Mouse (Mus musculus) MEL (cell line): ENCODE measurements at regions not wholly inside any gene's neighbourhood (a gene's known extent, or its start where the extent isn't known, plus 50 kb on each side); places are given as distances from the start of the nearest gene placed in this dataset.

ENCODE experiments used
- DNase-seq: peaks from one replicate; pipeline ENCODE4 v3.0.0; 2011; ENCODE audit warnings: low read depth, low spot score
- H3K27ac ChIP-seq: 2 replicates; pipeline ENCODE4 v1.5.1; 2012; ENCODE audit warnings: low read depth, mild to moderate bottlenecking, control low read depth, low read length, moderate library complexity; ENCODE audit not compliant: control insufficient read depth
- H3K27me3 ChIP-seq, 2 experiments: fragments of 150-350 bp in 1 of 2; sonication (generic) in 1 of 2; 2 replicates each; pipeline ENCODE4 v1.6.1; 2012; ENCODE audit warnings: low read length in 2 of 2, mild to moderate bottlenecking in 2 of 2, improper control_type of control experiment in 1 of 2, moderate library complexity in 1 of 2; ENCODE audit not compliant: insufficient read depth in 2 of 2, control insufficient read depth in 1 of 2
- H3K36me3 ChIP-seq, 2 experiments: 2 replicates each; pipeline ENCODE4 v1.6.1; 2012 to 2014; ENCODE audit warnings: low read length in 2 of 2, improper control_type of control experiment in 1 of 2, inconsistent platforms in 1 of 2, mild to moderate bottlenecking in 1 of 2; ENCODE audit not compliant: insufficient read depth in 2 of 2, control insufficient read depth in 1 of 2
- H3K4me1 ChIP-seq, 2 experiments: fragments of 150-350 bp in 1 of 2; sonication (generic) in 1 of 2; 2 replicates each; pipeline ENCODE4 v1.6.1; 2012; ENCODE audit warnings: low read length in 2 of 2, improper control_type of control experiment in 1 of 2, mild to moderate bottlenecking in 1 of 2; ENCODE audit not compliant: insufficient read depth in 2 of 2, control insufficient read depth in 1 of 2
- H3K4me3 ChIP-seq, 2 experiments: fragments of 150-350 bp in 1 of 2; sonication (generic) in 1 of 2; 2 replicates each; pipeline ENCODE4 v1.5.1; 2012; ENCODE audit warnings: low read depth in 2 of 2, low read length in 2 of 2, mild to moderate bottlenecking in 2 of 2, moderate library complexity in 2 of 2, control low read depth in 1 of 2, improper control_type of control experiment in 1 of 2; ENCODE audit not compliant: control insufficient read depth in 1 of 2, insufficient read depth in 1 of 2
- H3K79me2 ChIP-seq: 2 replicates; pipeline ENCODE4 v1.6.1; 2012; ENCODE audit warnings: mild to moderate bottlenecking, low read length, moderate library complexity; ENCODE audit not compliant: control insufficient read depth, poor library complexity, insufficient read depth
- H3K9ac ChIP-seq: 2 replicates; pipeline ENCODE4 v1.6.1; 2012; ENCODE audit warnings: low read depth, mild to moderate bottlenecking, control low read depth, low read length, moderate library complexity; ENCODE audit not compliant: control insufficient read depth, poor library complexity, severe bottlenecking
- H3K9me3 ChIP-seq: fragments of 150-350 bp; sonication (generic); replicated peaks from 2 replicates; pipeline ENCODE4 v1.6.1; 2012; ENCODE audit warnings: mild to moderate bottlenecking, low read length, improper control_type of control experiment, moderate library complexity; ENCODE audit not compliant: insufficient read depth
- BHLHE40 ChIP-seq: IDR thresholded peaks from 2 replicates; pipeline ENCODE4 v1.6.1; 2012; ENCODE audit warnings: low read depth, mild to moderate bottlenecking, inconsistent platforms, low read length, improper control_type of control experiment, borderline replicate concordance
- CHD1 ChIP-seq: IDR thresholded peaks from 2 replicates; pipeline ENCODE4 v1.6.1; 2012; ENCODE audit warnings: low read depth, mild to moderate bottlenecking, inconsistent platforms, low read length, improper control_type of control experiment
- CHD2 ChIP-seq: IDR thresholded peaks from 2 replicates; pipeline ENCODE4 v1.6.1; 2011; ENCODE audit warnings: low read length, improper control_type of control experiment
- CTCF ChIP-seq, 3 experiments: IDR thresholded peaks in 2 of 3; conservative IDR thresholded peaks in 1 of 3; 2 replicates each; pipeline ENCODE4 v1.5.1; 2011 to 2012; ENCODE audit warnings: low read length in 3 of 3, low read depth in 2 of 3, mild to moderate bottlenecking in 2 of 3, improper control_type of control experiment in 1 of 3, inconsistent platforms in 1 of 3, mixed read lengths in 1 of 3, moderate library complexity in 1 of 3; ENCODE audit not compliant: control insufficient read depth in 1 of 3, insufficient read depth in 1 of 3, poor library complexity in 1 of 3, severe bottlenecking in 1 of 3
- ELF1 ChIP-seq: IDR thresholded peaks from 2 replicates; pipeline ENCODE4 v1.6.1; 2014; ENCODE audit warnings: low read depth, mild to moderate bottlenecking, inconsistent platforms, low read length, improper control_type of control experiment, moderate library complexity
- GABPA ChIP-seq: IDR thresholded peaks from 2 replicates; pipeline ENCODE4 v1.6.1; 2012; ENCODE audit warnings: low read depth, mild to moderate bottlenecking, inconsistent platforms, low read length, improper control_type of control experiment, moderate library complexity
- HCFC1 ChIP-seq: IDR thresholded peaks from 2 replicates; pipeline ENCODE4 v1.6.1; 2012; ENCODE audit warnings: low read depth, mild to moderate bottlenecking, inconsistent platforms, low read length, improper control_type of control experiment, moderate library complexity
- MAFK ChIP-seq: IDR thresholded peaks from 2 replicates; pipeline ENCODE4 v1.6.1; 2011; ENCODE audit warnings: low read depth, mild to moderate bottlenecking, low read length, improper control_type of control experiment, borderline replicate concordance
- MEF2A ChIP-seq: IDR thresholded peaks from 2 replicates; pipeline ENCODE4 v1.6.1; 2014; ENCODE audit warnings: low read depth, mild to moderate bottlenecking, inconsistent platforms, low read length, improper control_type of control experiment; ENCODE audit not compliant: poor library complexity, insufficient replicate concordance, severe bottlenecking; ENCODE audit errors: extremely low read depth
- MYC ChIP-seq: IDR thresholded peaks from 2 replicates; pipeline ENCODE4 v1.6.1; 2011; ENCODE audit warnings: low read depth, mild to moderate bottlenecking, low read length, improper control_type of control experiment, moderate library complexity
- NELFE ChIP-seq: IDR thresholded peaks from 2 replicates; pipeline ENCODE4 v1.6.1; 2011; ENCODE audit warnings: low read depth, low read length, improper control_type of control experiment
- POLR2A ChIP-seq, 2 experiments: IDR thresholded peaks; 2 replicates each; pipeline ENCODE4 v1.6.1; 2011 to 2012; ENCODE audit warnings: low read length in 2 of 2, mild to moderate bottlenecking in 2 of 2, control low read depth in 1 of 2, improper control_type of control experiment in 1 of 2, low read depth in 1 of 2, moderate library complexity in 1 of 2; ENCODE audit not compliant: control insufficient read depth in 1 of 2, insufficient read depth in 1 of 2, poor library complexity in 1 of 2
- POLR2AphosphoS2 ChIP-seq: IDR thresholded peaks from 2 replicates; pipeline ENCODE4 v1.6.1; 2011; ENCODE audit warnings: low read length, improper control_type of control experiment
- RAD21 ChIP-seq: IDR thresholded peaks from 2 replicates; pipeline ENCODE4 v1.6.1; 2011; ENCODE audit warnings: mild to moderate bottlenecking, low read depth, low read length, improper control_type of control experiment
- TBP ChIP-seq: IDR thresholded peaks from 2 replicates; pipeline ENCODE4 v1.8.0; 2011; ENCODE audit warnings: low read depth, low read length, improper control_type of control experiment
- USF1 ChIP-seq: IDR thresholded peaks from 2 replicates; pipeline ENCODE4 v1.6.1; 2014; ENCODE audit warnings: low read depth, mild to moderate bottlenecking, inconsistent platforms, low read length, improper control_type of control experiment, moderate library complexity
- USF2 ChIP-seq, 2 experiments: IDR thresholded peaks; 2 replicates each; pipeline ENCODE4 v1.6.1; 2011 to 2012; ENCODE audit warnings: improper control_type of control experiment in 2 of 2, low read length in 2 of 2, borderline replicate concordance in 1 of 2, inconsistent platforms in 1 of 2, low read depth in 1 of 2, mild to moderate bottlenecking in 1 of 2; ENCODE audit not compliant: insufficient read depth in 1 of 2
- ZKSCAN1 ChIP-seq: IDR thresholded peaks from 2 replicates; pipeline ENCODE4 v1.6.1; 2012; ENCODE audit warnings: low read depth, mild to moderate bottlenecking, inconsistent platforms, low read length, improper control_type of control experiment, moderate library complexity

GRCm38 (mm10) chr7:123849220-123849619 lies 133.4 kb upstream of the Hs3st4 start:
- no peaks in the 10 kb centered on the region for H3K27me3 ChIP-seq
- no peak overlapping the region for H3K4me3 ChIP-seq
- no peak overlapping the region for H3K9ac ChIP-seq
- no peak for TF ChIP-seq ELF1
- no peaks in the 10 kb centered on the region for H3K4me1 ChIP-seq
- H3K79me2 ChIP-seq, result no peaks in the 10 kb centered on the region
- H3K36me3 ChIP-seq, result no peaks in the 10 kb centered on the region
- DNase-seq, result no peak
- no peak overlapping the region for H3K27ac ChIP-seq
- H3K9me3 ChIP-seq, result no peaks in the 10 kb centered on the region

- Histone ChIP-seq H3K36me3 (no peaks in the 10 kb centered on the region), H3K9me3 (no peaks in the 10 kb centered on the region), H3K27ac (no peak overlapping the region), H3K79me2 (no peaks in the 10 kb centered on the region), H3K4me3 (no peak overlapping the region), H3K27me3 (no peaks in the 10 kb centered on the region), H3K4me1 (no peaks in the 10 kb centered on the region), H3K9ac (no peak overlapping the region)
- TF ChIP-seq CTCF (IDR thresholded peaks at IDR 0.05 in 2 of 3, conservative IDR thresholded peaks at IDR 0.05 in 1 of 3; ENCODE audit: control insufficient read depth in 1 of 3, insufficient read depth in 1 of 3, low read depth in 2 of 3, low read length in 3 of 3, poor library complexity in 1 of 3, severe bottlenecking in 1 of 3) (peak in 1 of 3 experiments; percentile 6; a peak in 1 of 6 replicates), POLR2A (IDR thresholded peaks at IDR 0.05; ENCODE audit: control insufficient read depth in 1 of 2, insufficient read depth in 1 of 2, low read depth in 1 of 2, low read length in 2 of 2, poor library complexity in 1 of 2) (no peak)
- TF ChIP-seq, all 39 proteins: peak for 1
- DNase-seq, result peak; percentile 4
These were observed 132.1 kb upstream of the Hs3st4 start for GRCm38 (mm10) chr7:123850272-123851197.

- Histone ChIP-seq H3K9ac (no peak overlapping the region), H3K4me3 (no peak overlapping the region), H3K36me3 (no peaks in the 10 kb centered on the region), H3K27me3 (no peaks in the 10 kb centered on the region), H3K9me3 (no peaks in the 10 kb centered on the region), H3K79me2 (no peaks in the 10 kb centered on the region), H3K27ac (no peak overlapping the region), H3K4me1 (no peaks in the 10 kb centered on the region)
- TF ChIP-seq BHLHE40 (no peak), USF2 (IDR thresholded peaks at IDR 0.05; ENCODE audit: borderline replicate concordance in 1 of 2, insufficient read depth in 1 of 2, low read depth in 1 of 2, low read length in 2 of 2) (no peak), MYC (no peak), MEF2A (no peak), NELFE (no peak), GABPA (no peak), CHD2 (no peak), USF1 (no peak), TBP (no peak), MAFK (no peak), ELF1 (no peak), CHD1 (no peak), RAD21 (no peak), HCFC1 (no peak), ZKSCAN1 (no peak), POLR2A (IDR thresholded peaks at IDR 0.05; ENCODE audit: control insufficient read depth in 1 of 2, insufficient read depth in 1 of 2, low read depth in 1 of 2, low read length in 2 of 2, poor library complexity in 1 of 2) (no peak), POLR2AphosphoS2 (no peak)
- DNase-seq, result no peak
These were observed 125.1 kb upstream of the Hs3st4 start for GRCm38 (mm10) chr7:123857539-123857938.
